Mouse (Mus musculus) cerebellum, adult 2 months (tissue): ENCODE results near the gene Reck. TPM values are rescaled to one million over a fixed set of nuclear protein-coding genes. Genes with fewer than 3 reads are reported as not detected.

Experiments
- DNase-seq, 2 experiments: peaks; one replicate each; pipeline ENCODE4 v3.0.0; 2021
- H3K27ac ChIP-seq: fragments of 200-500 bp; 2 replicates; pipeline ENCODE4 v1.5.1; 2012; ENCODE audit warnings: low read length, control low read depth, inconsistent platforms; ENCODE audit not compliant: insufficient read depth
- H3K27me3 ChIP-seq: fragments of 200-500 bp; 2 replicates; pipeline ENCODE4 v1.6.1; 2012; ENCODE audit warnings: inconsistent platforms, mild to moderate bottlenecking, low read length, moderate library complexity; ENCODE audit not compliant: control insufficient read depth, insufficient read depth
- H3K4me1 ChIP-seq: fragments of 200-500 bp; 2 replicates; pipeline ENCODE4 v1.6.1; 2011; ENCODE audit warnings: low read length; ENCODE audit not compliant: control insufficient read depth, insufficient read depth
- H3K4me3 ChIP-seq: fragments of 200-500 bp; replicated peaks from 2 replicates; pipeline ENCODE3; 2011; ENCODE audit warnings: mild to moderate bottlenecking, low read depth, low read length, control low read depth; ENCODE audit not compliant: insufficient read depth
- CTCF ChIP-seq: fragments of 200-500 bp; IDR thresholded peaks from 2 replicates; pipeline ENCODE4 v1.5.1; 2011; ENCODE audit warnings: low read depth, mild to moderate bottlenecking, control low read depth, low read length, moderate library complexity, borderline replicate concordance; ENCODE audit not compliant: insufficient read depth
- POLR2A ChIP-seq: fragments of 200-500 bp; IDR thresholded peaks from 2 replicates; pipeline ENCODE4 v1.6.1; 2011; ENCODE audit warnings: low read length, control low read depth, borderline replicate concordance; ENCODE audit not compliant: insufficient read depth
- WGBS: fragments of 180-500 bp; shearing (Covaris S2); methylation state at CpG from one replicate; pipeline ENCODE4 v1.1.7; 2018; 5-methylcytosine and 5-hydroxymethylcytosine counted together
- polyA plus RNA-seq: library from polyadenylated mRNA; depleted of rRNA; stranded (reverse); fragments of >200 nt; gene quantifications from 2 replicates; pipeline ENCODE4 v1.2.3, GENCODE M21; 2012

Reck gene
- polyA plus RNA-seq, 1 experiment: 8.3 TPM

GRCm38 (mm10) chr4:43964326-43964833, 89.0 kb downstream of the Reck start:
- Histone ChIP-seq H3K27me3 (no peaks in the 10 kb centered on the region), H3K4me1 (no peaks in the 10 kb centered on the region), H3K27ac (no peak overlapping the region), H3K4me3 (no peak overlapping the region)
- DNase-seq: peak in 1 of 2 experiments; percentile 16
- no peak for TF ChIP-seq CTCF
- TF ChIP-seq POLR2A: no peak
- 66% methylated on average over 2 of the region's 2 CpGs for WGBS

- 49% methylated on average over 4 of the region's 4 CpGs for WGBS
- H3K4me3 ChIP-seq: no peak overlapping the region
- H3K27ac ChIP-seq: no peak overlapping the region
- H3K4me1 ChIP-seq: no peaks in the 10 kb centered on the region
- TF ChIP-seq POLR2A: no peak
- no peak for TF ChIP-seq CTCF
- no peaks in the 10 kb centered on the region for H3K27me3 ChIP-seq
- no peak for DNase-seq
Observed at GRCm38 (mm10) chr4:43964951-43965684, 89.8 kb downstream of the Reck start.

DNA sequence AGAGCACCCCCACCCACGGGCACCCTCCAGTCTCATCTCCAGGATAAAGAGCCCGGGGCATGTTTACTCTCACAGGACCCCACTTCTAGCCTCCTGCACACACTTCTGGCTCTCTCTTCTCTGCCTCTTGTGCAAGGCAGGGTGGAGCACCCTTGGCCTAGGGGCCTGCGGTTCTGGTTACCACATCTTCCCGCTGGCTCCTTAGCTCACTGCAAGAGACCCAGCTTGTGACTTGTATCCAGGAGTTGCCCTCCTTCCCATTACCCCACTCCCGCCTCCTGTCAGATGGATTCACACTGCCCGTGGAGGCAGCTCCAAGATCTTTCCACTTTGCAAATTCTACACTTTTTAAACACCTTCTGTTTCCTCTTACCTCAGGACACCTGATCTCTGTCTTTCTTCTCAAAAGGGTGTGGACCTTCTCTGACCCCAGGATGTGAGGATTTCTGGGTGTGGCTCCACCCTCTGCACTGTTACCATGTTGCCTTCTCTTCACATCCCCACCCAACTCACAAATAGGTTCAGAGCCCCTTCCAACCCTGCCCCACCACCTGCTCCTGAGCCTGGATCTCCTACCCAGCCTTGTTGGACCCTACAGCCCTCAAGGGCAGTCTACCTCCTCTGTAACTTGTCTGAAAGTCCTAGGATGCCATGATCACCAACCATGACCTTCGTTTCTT, 90.7 kb downstream of the Reck start:
- no peak for TF ChIP-seq CTCF
- TF ChIP-seq POLR2A: no peak
- H3K4me1 ChIP-seq: no peaks in the 10 kb centered on the region
- no peak for DNase-seq
- no peaks in the 10 kb centered on the region for H3K27me3 ChIP-seq
- H3K27ac ChIP-seq: no peak overlapping the region
- 82% methylated on average over 7 of the region's 7 CpGs for WGBS
- no peak overlapping the region for H3K4me3 ChIP-seq

GRCm38 (mm10) chr4:43968650-43969049, 93.3 kb downstream of the Reck start:
- H3K27me3 ChIP-seq: no peaks in the 10 kb centered on the region
- TF ChIP-seq CTCF: no peak
- TF ChIP-seq POLR2A: no peak
- no peak overlapping the region for H3K27ac ChIP-seq
- 73% methylated on average over 13 of the region's 13 CpGs for WGBS
- no peaks in the 10 kb centered on the region for H3K4me1 ChIP-seq
- peak; percentile 55 to 68 for DNase-seq
- H3K4me3 ChIP-seq: no peak overlapping the region

DNA sequence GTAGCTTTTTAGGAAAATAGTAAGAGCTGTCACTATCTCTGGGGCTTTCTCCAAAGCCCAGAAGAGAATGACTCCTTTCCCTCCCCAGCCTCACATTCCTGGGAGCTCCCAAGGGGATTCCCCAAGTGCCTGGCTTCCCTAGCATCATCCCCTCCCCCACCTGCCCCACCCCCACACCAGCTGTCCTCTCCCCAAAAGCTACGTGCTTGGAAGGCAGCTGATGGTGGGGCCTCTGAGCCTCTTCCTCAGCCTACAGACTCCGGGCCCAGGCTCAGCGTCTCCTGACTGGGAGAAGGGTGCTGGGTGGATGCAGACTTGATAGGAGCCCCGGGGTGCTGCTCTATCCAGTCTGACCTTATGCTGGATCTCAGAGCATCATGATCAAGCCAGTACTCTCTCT, 94.0 kb downstream of the Reck start:
- TF ChIP-seq CTCF: no peak
- no peak for TF ChIP-seq POLR2A
- no peak for DNase-seq
- H3K27ac ChIP-seq: no peak overlapping the region
- H3K4me1 ChIP-seq: no peaks in the 10 kb centered on the region
- no peaks in the 10 kb centered on the region for H3K27me3 ChIP-seq
- H3K4me3 ChIP-seq: no peak overlapping the region
- 18% methylated on average over 4 of the region's 4 CpGs for WGBS

- Histone ChIP-seq H3K27ac (no peak overlapping the region), H3K27me3 (no peaks in the 10 kb centered on the region)
Observed at GRCm38 (mm10) chr4:43970393-43971330, 95.3 kb downstream of the Reck start.

GRCm38 (mm10) chr4:43971541-43972136, 96.3 kb downstream of the Reck start:
- H3K27ac ChIP-seq: peak overlapping the region; percentile 39; the same call in 1 of the 2 replicates
- TF ChIP-seq CTCF (no peak), POLR2A (no peak)
- DNase-seq: no peak

More at GRCm38 (mm10) chr4:43970393-43971330, 95.3 kb downstream of the Reck start:
- TF ChIP-seq POLR2A (no peak), CTCF (no peak)
- H3K4me3 ChIP-seq: no peak overlapping the region
- no peak for DNase-seq
- H3K4me1 ChIP-seq: no peaks in the 10 kb centered on the region
- 91% methylated on average over 20 of the region's 20 CpGs for WGBS

More at GRCm38 (mm10) chr4:43971541-43972136, 96.3 kb downstream of the Reck start:
- Histone ChIP-seq H3K4me1 (no peaks in the 10 kb centered on the region), H3K27me3 (no peaks in the 10 kb centered on the region), H3K4me3 (no peak overlapping the region)
- WGBS: 87% methylated on average over 9 of the region's 9 CpGs
